Mouse (Mus musculus) embryonic facial prominence, embryonic 14.5 days (tissue): Measurements from ENCODE around the gene Atp8a2. TPM values are rescaled to one million over a fixed set of nuclear protein-coding genes. Genes with fewer than 3 reads are reported as not detected.

Experiments
- ATAC-seq: fragments of 200-750 bp; cut with Nextera tagmentation; 2 replicates; pipeline ENCODE4 v1.8.0; 2017; ENCODE audit warnings: low read depth, moderate number of reproducible peaks, moderate TSS enrichment
- DNase-seq: peaks from one replicate; pipeline ENCODE4 v3.0.0-alpha.2; 2015; ENCODE audit warnings: low spot score
- H3K27ac ChIP-seq: fragments of 300-500 bp; sonication (generic); replicated peaks from 2 replicates; pipeline ENCODE4 v1.5.1; 2014; ENCODE audit warnings: low read depth, mild to moderate bottlenecking, low read length, moderate library complexity
- H3K27me3 ChIP-seq: fragments of 300-500 bp; sonication (generic); replicated peaks from 2 replicates; pipeline ENCODE4 v1.6.1; 2014; ENCODE audit warnings: low read length; ENCODE audit not compliant: control insufficient read depth, insufficient read depth
- H3K36me3 ChIP-seq: fragments of 300-500 bp; sonication (generic); 2 replicates; pipeline ENCODE4 v1.6.1; 2014; ENCODE audit warnings: low read length, mixed read lengths; ENCODE audit not compliant: control insufficient read depth, insufficient read depth
- H3K4me1 ChIP-seq: fragments of 300-500 bp; sonication (generic); 2 replicates; pipeline ENCODE4 v1.6.1; 2014; ENCODE audit warnings: antibody characterized with exemption, low read length; ENCODE audit not compliant: control insufficient read depth, insufficient read depth
- H3K4me2 ChIP-seq: fragments of 300-500 bp; sonication (generic); 2 replicates; pipeline ENCODE4 v1.6.1; 2014; ENCODE audit warnings: low read depth, mild to moderate bottlenecking, low read length, moderate library complexity, mixed read lengths
- H3K4me3 ChIP-seq: fragments of 300-500 bp; sonication (generic); 2 replicates; pipeline ENCODE4 v1.5.1; 2014; ENCODE audit warnings: low read depth, mild to moderate bottlenecking, low read length
- H3K9ac ChIP-seq: fragments of 300-500 bp; sonication (generic); 2 replicates; pipeline ENCODE4 v1.6.1; 2014; ENCODE audit warnings: low read depth, mild to moderate bottlenecking, low read length, moderate library complexity, mixed read lengths
- H3K9me3 ChIP-seq: fragments of 300-500 bp; sonication (generic); 2 replicates; pipeline ENCODE4 v1.6.1; 2016; ENCODE audit warnings: low read length; ENCODE audit not compliant: control insufficient read depth
- WGBS: fragments of 180-500 bp; shearing (Covaris S2); extraction: QIAGEN DNeasy Blood & Tissue Kit; methylation state at CpG from one replicate; pipeline ENCODE4 v1.1.7; 2014; 5-methylcytosine and 5-hydroxymethylcytosine counted together
- polyA plus RNA-seq: library from polyadenylated mRNA; unstranded; fragments of >200 nt; fragmentation: Nextera tagmentation; extraction: Ambion mirVana; gene quantifications from 2 replicates; pipeline ENCODE4 v1.2.1, GENCODE M21; 2014

The Atp8a2 gene
- polyA plus RNA-seq, 1 experiment from 2014 or later = 3.6 TPM

DNA sequence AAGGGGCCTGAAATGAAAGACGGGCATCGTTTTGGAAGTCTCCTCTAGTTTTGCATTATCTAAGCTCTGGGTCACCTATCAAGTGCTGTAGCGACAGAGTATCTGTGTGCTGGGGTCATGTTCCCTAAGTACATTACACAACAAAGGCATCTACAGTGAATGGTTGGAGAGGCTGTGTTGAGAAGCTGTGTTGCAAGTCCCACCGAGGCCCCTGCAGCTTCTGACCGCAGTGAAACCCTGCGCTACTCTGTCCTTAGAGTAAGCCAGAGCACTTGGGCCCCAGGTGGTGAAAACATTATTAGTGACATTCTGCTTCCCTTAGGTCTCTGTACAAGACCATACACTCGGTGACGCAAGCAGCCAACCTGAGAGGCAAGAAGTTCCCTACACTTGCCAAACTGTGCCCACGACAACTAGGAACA lies 20.5 kb downstream of the Atp8a2 start:
- H3K4me3 ChIP-seq = peak overlapping the region; percentile 73
- ATAC-seq (no peak; the same call in 1 of the 2 replicates), DNase-seq (no peak)
- peaks cover 37% of the 10 kb centered on the region for H3K27me3 ChIP-seq
- no peaks in the 10 kb centered on the region for H3K36me3 ChIP-seq
- 31% methylated on average over 9 of the region's 9 CpGs for WGBS
- peak overlapping the region; percentile 67; the same call in 1 of the 2 replicates for H3K9ac ChIP-seq
- 0 out of 2 replicates have a peak, but pooled peaks cover 3% of the 10 kb centered on the region for H3K4me1 ChIP-seq
- no peaks in the 10 kb centered on the region for H3K9me3 ChIP-seq
- no peak overlapping the region for H3K27ac ChIP-seq
- H3K4me2 ChIP-seq = peak overlapping the region; percentile 99

DNA sequence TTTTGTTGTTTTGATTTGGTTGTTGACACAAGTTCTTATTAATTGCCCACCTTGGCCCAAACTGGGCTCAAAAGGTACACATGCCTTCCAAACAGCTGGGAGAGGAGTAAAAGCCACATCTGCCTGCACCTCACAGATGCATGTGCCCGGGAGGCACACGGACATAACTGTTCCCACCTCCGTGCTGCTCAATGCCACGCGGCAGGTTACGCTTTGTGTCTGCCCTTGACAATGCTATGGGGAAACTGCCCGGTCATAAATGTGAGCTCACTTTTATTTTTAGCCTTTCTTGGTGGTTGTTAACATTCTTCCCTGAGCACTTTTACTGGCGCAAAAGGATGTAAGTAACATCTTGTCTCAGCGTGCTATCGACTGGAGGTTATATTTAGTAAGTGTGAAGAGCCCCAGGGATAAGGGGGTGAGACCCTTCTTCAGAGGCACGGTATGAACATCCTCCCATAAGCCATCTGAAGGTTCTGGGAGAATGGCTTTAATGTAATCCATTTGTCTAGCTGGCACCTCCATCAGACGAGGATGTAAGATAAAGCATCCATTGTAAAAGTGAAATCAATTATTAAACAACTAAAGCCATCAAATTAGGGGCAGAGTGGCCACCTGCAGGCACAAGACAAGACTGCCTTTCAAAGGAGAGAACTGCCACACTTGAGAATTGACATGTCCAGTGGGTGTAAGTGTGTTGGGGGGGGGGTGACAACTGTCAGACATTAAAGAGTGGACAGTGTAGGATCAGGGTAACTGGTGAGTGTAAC lies 24.5 kb downstream of the Atp8a2 start:
- 66% methylated on average over 12 of the region's 12 CpGs for WGBS
- no peak overlapping the region for H3K4me3 ChIP-seq
- peak; percentile 1 for DNase-seq
- H3K36me3 ChIP-seq = no peaks in the 10 kb centered on the region
- no peaks in the 10 kb centered on the region for H3K4me1 ChIP-seq
- no peak for ATAC-seq
- no peak overlapping the region for H3K4me2 ChIP-seq
- no peaks in the 10 kb centered on the region for H3K9me3 ChIP-seq
- no peak overlapping the region for H3K9ac ChIP-seq
- peaks cover 21% of the 10 kb centered on the region for H3K27me3 ChIP-seq
- no peak overlapping the region for H3K27ac ChIP-seq

DNA sequence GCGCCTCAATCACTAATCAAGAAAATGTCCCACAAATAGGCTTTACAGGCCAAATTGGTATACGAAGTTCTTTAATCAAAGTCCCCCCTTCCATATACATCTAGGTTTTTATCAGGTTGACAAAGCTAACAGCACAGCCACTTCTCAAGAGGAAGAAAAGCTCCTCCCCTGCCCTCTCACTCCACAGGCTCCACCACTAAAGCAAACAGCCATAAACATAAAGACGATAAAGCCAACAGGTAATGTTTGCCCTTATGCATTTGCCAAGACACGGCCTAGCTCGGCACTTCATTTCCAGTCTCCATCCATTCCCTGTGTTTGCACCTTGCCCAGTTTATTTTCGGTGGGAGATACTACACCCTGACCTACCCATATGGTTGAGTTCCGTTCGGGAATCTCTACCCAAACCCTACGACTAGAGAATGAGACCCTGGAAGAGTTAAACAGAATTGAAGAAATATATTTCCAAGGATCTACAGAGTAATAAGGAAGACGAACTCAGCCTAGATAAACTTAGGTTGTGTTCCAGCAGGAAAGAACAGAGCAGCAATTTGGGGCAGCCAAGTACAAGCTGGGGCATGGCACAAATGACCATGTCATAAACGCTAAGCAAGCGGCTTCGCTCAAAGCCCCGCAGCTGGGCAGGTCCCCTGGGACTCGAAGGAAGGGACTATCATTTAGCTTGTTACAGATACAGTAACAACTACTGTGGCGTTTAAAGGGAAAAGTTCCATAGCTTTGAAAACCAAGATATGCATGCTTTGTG lies 26.0 kb downstream of the Atp8a2 start:
- ATAC-seq (no peak), DNase-seq (peak; percentile 46)
- H3K36me3 ChIP-seq = no peaks in the 10 kb centered on the region
- no peak overlapping the region for H3K4me2 ChIP-seq
- no peaks in the 10 kb centered on the region for H3K4me1 ChIP-seq
- peaks cover 10% of the 10 kb centered on the region for H3K27me3 ChIP-seq
- WGBS = 79% methylated on average over 16 of the region's 16 CpGs
- H3K4me3 ChIP-seq = no peak overlapping the region
- H3K9ac ChIP-seq = no peak overlapping the region
- H3K9me3 ChIP-seq = no peaks in the 10 kb centered on the region
- H3K27ac ChIP-seq = no peak overlapping the region

DNA sequence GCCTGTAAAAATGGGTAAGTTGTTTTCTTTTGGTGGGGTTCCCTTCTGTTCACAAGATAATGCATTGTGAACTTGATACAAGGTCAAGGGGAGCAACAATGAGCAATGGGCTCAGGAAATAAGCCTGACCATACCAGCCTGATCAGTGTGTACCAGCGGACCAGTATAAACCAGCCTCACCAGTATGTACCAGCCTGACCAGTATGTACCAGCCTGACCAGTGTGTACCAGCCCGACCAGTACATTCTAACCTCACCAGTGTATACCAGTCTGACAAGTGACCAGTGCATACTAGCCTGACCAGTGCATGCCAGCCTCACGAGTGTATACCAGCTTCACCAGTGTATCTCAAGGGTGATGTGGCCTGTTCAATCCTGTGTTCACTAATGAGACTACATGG lies 33.6 kb downstream of the Atp8a2 start:
- H3K27me3 ChIP-seq = no peaks in the 10 kb centered on the region
- H3K27ac ChIP-seq = no peak overlapping the region
- no peaks in the 10 kb centered on the region for H3K36me3 ChIP-seq
- WGBS = 82% methylated on average over 3 of the region's 3 CpGs
- no peak for DNase-seq
- no peaks in the 10 kb centered on the region for H3K9me3 ChIP-seq
- no peaks in the 10 kb centered on the region for H3K4me1 ChIP-seq
- ATAC-seq = no peak
- H3K9ac ChIP-seq = no peak overlapping the region
- no peak overlapping the region for H3K4me2 ChIP-seq
- no peak overlapping the region for H3K4me3 ChIP-seq

DNA sequence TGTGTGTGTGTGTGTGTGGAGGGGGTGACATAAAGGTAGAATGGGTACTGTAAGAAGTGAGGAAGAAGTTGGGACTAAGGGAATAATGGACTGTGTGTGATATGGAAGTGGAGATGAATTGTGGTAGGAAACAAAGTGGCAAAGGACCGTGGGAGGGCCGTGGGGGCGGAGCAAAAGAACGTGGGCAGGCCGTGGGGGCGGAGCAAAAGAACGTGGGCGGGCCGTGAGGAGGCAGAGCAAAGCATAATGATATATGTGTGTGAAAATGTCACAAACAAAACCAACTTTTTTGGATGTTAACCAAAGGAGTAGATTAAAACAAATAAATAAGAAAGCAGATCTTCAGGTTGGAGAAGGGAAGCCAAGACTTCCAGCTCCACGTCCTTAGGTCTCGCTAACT lies 44.6 kb downstream of the Atp8a2 start:
- Histone ChIP-seq H3K36me3 (no peaks in the 10 kb centered on the region), H3K27ac (no peak overlapping the region), H3K4me3 (no peak overlapping the region), H3K4me2 (no peak overlapping the region), H3K9ac (no peak overlapping the region), H3K9me3 (no peaks in the 10 kb centered on the region), H3K27me3 (no peaks in the 10 kb centered on the region), H3K4me1 (no peaks in the 10 kb centered on the region)
- 81% methylated on average over 11 of the region's 11 CpGs for whole genome bisulfite sequencing
- ATAC-seq (no peak), DNase-seq (no peak)

DNA sequence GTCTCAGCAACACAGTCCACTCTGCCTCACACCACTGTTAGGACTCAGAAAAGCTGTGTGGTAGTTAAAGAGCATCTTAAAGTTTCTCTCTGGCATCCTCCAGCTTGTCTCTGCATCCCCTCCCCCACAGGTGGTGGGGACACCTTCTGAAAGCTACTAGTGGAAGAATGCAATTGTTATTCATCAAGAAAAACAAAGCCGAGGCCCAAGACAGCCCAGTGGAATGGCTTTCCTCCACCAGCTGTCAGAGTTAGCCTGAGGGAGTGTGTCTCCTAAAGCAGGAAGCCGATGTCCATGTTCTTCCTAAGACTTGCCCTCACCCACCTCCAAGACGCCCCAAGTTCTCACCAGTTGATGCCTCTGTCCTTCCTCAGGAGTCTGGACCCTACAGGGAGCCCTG lies 48.1 kb downstream of the Atp8a2 start:
- no peaks in the 10 kb centered on the region for H3K27me3 ChIP-seq
- H3K4me3 ChIP-seq = no peak overlapping the region
- no peaks in the 10 kb centered on the region for H3K9me3 ChIP-seq
- H3K4me1 ChIP-seq = no peaks in the 10 kb centered on the region
- H3K27ac ChIP-seq = no peak overlapping the region
- 38% methylated on average over 3 of the region's 3 CpGs for WGBS
- H3K9ac ChIP-seq = no peak overlapping the region
- H3K4me2 ChIP-seq = no peak overlapping the region
- no peak for ATAC-seq
- DNase-seq = no peak
- no peaks in the 10 kb centered on the region for H3K36me3 ChIP-seq

DNA sequence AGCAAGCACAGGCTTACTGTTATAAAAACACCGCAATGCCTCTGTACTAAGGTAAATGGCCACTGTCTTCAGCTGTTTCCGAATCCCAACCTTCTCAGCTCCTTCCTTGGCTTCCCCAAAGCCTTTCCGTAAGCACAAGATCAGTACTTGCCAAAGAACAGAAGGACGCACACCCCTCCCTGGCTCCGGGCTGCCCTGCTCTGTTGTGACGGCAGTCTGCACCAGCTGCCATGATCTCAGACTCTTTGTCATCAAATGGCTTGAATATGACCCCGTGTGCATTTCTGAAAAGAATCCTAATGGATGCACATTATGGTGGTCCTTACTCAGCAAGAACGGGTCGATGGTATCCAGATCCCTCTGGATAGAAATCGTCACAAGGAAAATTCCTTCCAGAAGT lies 53.7 kb downstream of the Atp8a2 start:
- Histone ChIP-seq H3K27me3 (no peaks in the 10 kb centered on the region), H3K9ac (no peak overlapping the region), H3K4me1 (no peaks in the 10 kb centered on the region), H3K4me2 (no peak overlapping the region), H3K27ac (no peak overlapping the region), H3K36me3 (no peaks in the 10 kb centered on the region), H3K4me3 (no peak overlapping the region), H3K9me3 (no peaks in the 10 kb centered on the region)
- ATAC-seq = no peak
- DNase-seq = no peak
- WGBS = 75% methylated on average over 10 of the region's 10 CpGs

DNA sequence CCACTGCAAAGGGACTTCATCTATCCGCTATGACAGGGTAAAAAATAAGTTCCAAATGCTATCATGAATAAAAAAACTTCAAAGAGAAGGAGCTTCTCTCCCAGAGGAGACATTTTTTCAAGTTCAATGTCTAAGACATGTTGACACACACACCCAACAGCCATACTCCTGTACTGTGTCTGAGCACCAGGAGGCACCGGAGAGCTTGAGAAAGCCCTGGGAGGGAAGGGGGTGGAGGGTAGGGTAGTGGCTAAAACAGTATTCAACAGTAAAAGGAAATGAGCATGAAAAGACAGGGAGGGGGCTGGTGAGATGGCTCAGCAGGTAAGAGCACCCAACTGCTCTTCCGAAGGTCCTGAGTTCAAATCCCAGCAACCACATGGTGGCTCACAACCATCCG lies 58.6 kb downstream of the Atp8a2 start:
- WGBS = 86% methylated on average over 3 of the region's 4 CpGs
- Histone ChIP-seq H3K27ac (no peak overlapping the region), H3K9ac (no peak overlapping the region), H3K36me3 (no peaks in the 10 kb centered on the region), H3K4me2 (no peak overlapping the region), H3K4me3 (no peak overlapping the region), H3K9me3 (no peaks in the 10 kb centered on the region), H3K27me3 (no peaks in the 10 kb centered on the region), H3K4me1 (no peaks in the 10 kb centered on the region)
- DNase-seq = no peak
- ATAC-seq = no peak
